In the genomic region with DNA sequence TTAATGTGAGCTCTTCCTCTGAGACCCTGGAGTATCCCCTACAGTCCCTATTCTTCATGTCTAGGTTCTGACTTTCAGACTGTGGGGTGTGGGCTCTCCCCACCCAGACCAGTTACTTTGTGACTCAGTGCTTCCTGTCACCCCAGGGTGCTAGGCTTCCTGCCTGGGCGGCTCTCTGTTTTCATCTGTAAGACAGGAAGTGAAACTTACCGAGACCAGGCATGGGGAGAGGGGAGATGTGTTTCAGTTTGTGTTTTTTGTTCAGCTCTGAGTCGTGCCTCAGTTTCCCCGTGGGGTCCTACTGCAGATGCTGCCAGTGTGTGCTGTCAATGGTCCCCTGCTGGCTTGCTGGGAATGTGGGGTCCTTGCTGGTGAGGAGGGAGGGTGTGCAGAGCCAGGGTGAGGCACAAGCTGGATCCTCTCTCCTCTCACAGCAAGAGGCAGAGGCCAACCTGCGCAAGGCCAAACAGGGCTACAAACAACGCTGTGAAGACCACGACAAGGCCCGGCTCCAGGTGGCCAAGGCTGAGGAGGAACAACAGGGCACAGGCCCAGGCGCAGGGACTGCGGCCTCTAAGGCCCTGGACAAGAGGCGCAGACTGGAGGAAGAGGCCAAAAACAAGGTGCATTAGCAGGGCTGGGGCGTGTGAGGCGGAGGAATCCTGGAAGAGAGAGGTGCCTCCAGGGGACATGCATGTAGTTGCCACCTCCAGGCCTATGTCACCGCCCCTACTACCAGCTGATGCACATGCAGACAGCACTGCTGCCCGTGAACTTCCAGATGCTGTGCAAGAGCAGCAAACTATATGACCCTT, we compare ENCODE assay signal across 1 mouse cellular context.
TF ChIP-seq lines count a peak whose summit lies in the region.

No protein-coding gene starts in this region.

TF ChIP-seq in CH12.LX, 34 proteins besides CTCF, POLR2A, EP300 and RAD21:
- peak; percentile 53; the same call in 1 of the 2 replicates for TF ChIP-seq MYC (IDR thresholded peaks at IDR 0.05; ENCODE audit: low read depth, low read length)
- peak; percentile 54; the same call in 1 of the 2 replicates for TF ChIP-seq MEF2A (IDR thresholded peaks at IDR 0.05; ENCODE audit: borderline replicate concordance, low read depth, low read length)
- no peak; the same call in 1 of the 2 replicates for TF ChIP-seq SMC3 (IDR thresholded peaks at IDR 0.05; ENCODE audit: low read depth, low read length)
- peak; percentile 74 for TF ChIP-seq ETS1 (conservative IDR thresholded peaks at IDR 0.05; ENCODE audit: low read depth, low read length)
- TF ChIP-seq ZC3H11A (IDR thresholded peaks at IDR 0.05; ENCODE audit: low read depth, low read length), result no peak
- peak; percentile 75 for TF ChIP-seq JUN (IDR thresholded peaks at IDR 0.05; ENCODE audit: insufficient read depth, low read depth, low read length)
- no peak for TF ChIP-seq ZMIZ1 (IDR thresholded peaks at IDR 0.05; ENCODE audit: low read depth, low read length)
- peak; percentile 98 for TF ChIP-seq IRF4 (IDR thresholded peaks at IDR 0.05; ENCODE audit: low read depth, low read length)
- 0 out of 2 replicates have a peak, but pooled peaks have one; percentile 76 for TF ChIP-seq CHD1 (IDR thresholded peaks at IDR 0.05; ENCODE audit: low read depth, low read length)
- peak; percentile 76 for TF ChIP-seq BHLHE40 (IDR thresholded peaks at IDR 0.05; ENCODE audit: low read depth, low read length)
- peak; percentile 56; the same call in 1 of the 2 replicates for TF ChIP-seq MAX (IDR thresholded peaks at IDR 0.05; ENCODE audit: low read length)
- TF ChIP-seq ZNF384 (IDR thresholded peaks at IDR 0.05; ENCODE audit: low read depth, low read length), result peak; percentile 58
- TF ChIP-seq KAT2A (IDR thresholded peaks at IDR 0.05; ENCODE audit: insufficient replicate concordance, low read length), result no peak
- peak; percentile 87 for TF ChIP-seq MAZ (IDR thresholded peaks at IDR 0.05; ENCODE audit: low read depth, low read length)
- TF ChIP-seq POLR2AphosphoS2 (IDR thresholded peaks at IDR 0.05; ENCODE audit: low read depth, low read length), result no peak
- peak; percentile 56 for TF ChIP-seq CHD2 (IDR thresholded peaks at IDR 0.05; ENCODE audit: low read length)
- 0 out of 2 replicates have a peak, but pooled peaks have one; percentile 59 for TF ChIP-seq MXI1 (IDR thresholded peaks at IDR 0.05; ENCODE audit: low read depth, low read length)
- peak; percentile 79; the same call in 1 of the 2 replicates for TF ChIP-seq RCOR1 (conservative IDR thresholded peaks at IDR 0.05; ENCODE audit: low read depth, low read length)
- TF ChIP-seq TBP (conservative IDR thresholded peaks at IDR 0.05; ENCODE audit: low read depth, low read length), result no peak
- TF ChIP-seq SIN3A (IDR thresholded peaks at IDR 0.05; ENCODE audit: low read length), result peak; percentile 82; the same call in 1 of the 2 replicates
- TF ChIP-seq ELF1 (IDR thresholded peaks at IDR 0.05; ENCODE audit: low read depth, low read length), result peak; percentile 81
- no peak for TF ChIP-seq USF1 (IDR thresholded peaks at IDR 0.05; ENCODE audit: low read depth, low read length)
- TF ChIP-seq NELFE (IDR thresholded peaks at IDR 0.05; ENCODE audit: low read depth, low read length), result no peak
- peak; percentile 44 for TF ChIP-seq HCFC1 (IDR thresholded peaks at IDR 0.05; ENCODE audit: low read depth, low read length)
- TF ChIP-seq ZKSCAN1 (IDR thresholded peaks at IDR 0.05; ENCODE audit: borderline replicate concordance, low read depth, low read length), result no peak
- TF ChIP-seq USF2 (conservative IDR thresholded peaks at IDR 0.05; ENCODE audit: low read depth, low read length), result no peak
- no peak for TF ChIP-seq NRF1 (IDR thresholded peaks at IDR 0.05; ENCODE audit: low read depth, low read length)
- no peak for TF ChIP-seq PAX5 (IDR thresholded peaks at IDR 0.05; ENCODE audit: low read length)
- TF ChIP-seq MAFK (IDR thresholded peaks at IDR 0.05; ENCODE audit: insufficient replicate concordance, low read length), result no peak
- TF ChIP-seq UBTF (IDR thresholded peaks at IDR 0.05; ENCODE audit: low read depth, low read length), result peak; percentile 49; the same call in 1 of the 2 replicates
- TF ChIP-seq E2F4 (IDR thresholded peaks at IDR 0.05; ENCODE audit: insufficient replicate concordance, low read depth, low read length), result no peak
- TF ChIP-seq TCF12 (IDR thresholded peaks at IDR 0.05; ENCODE audit: low read depth, low read length), result peak; percentile 77
- TF ChIP-seq JUND (conservative IDR thresholded peaks at IDR 0.05; ENCODE audit: low read depth, low read length), result peak; percentile 72
- no peak for TF ChIP-seq GABPA (IDR thresholded peaks at IDR 0.05; ENCODE audit: insufficient replicate concordance, low read depth, low read length)
